Mouse (Mus musculus): ENCODE data around the gene Trh.

DNA sequence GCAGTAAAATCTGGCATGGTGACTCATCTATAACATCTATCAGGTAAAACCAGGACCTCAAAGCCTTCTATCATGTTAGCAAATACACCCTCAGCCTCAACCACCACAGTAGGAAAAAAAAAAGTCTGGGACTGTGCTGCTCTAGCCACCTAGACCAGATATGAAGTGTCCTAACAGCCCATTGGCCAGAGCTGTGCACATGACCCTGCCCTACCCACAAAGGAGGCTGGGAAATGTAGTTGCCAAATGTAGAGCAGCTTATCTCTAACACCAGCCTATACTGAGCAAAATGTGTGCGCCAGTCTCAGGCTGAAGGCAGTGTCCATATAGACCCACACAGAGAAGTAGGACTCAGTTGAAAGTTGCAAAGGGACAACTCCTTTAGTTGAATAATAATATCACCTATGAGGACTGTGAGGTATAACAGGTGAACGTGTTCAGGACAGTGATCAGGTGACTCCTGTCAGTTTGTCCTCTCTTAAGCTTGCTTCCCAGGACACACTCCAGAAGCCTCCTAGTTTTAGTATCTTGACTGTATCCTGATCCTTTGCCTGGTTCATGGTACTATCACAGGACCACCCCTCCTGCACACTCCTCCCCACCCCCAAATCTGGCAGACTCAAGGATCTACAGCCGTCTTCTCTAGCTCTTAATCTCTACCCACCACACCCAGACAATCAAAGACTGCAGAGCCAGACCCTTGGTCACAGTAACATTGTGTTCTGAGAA lies 3.1 kb downstream of the Trh start:
- TF ChIP-seq ZC3H11A (IDR thresholded peaks at IDR 0.05; ENCODE audit: borderline replicate concordance, low read depth, low read length) (no peak), MAFK (IDR thresholded peaks at IDR 0.05; ENCODE audit: insufficient read depth, low read depth, low read length) (no peak), CHD2 (IDR thresholded peaks at IDR 0.05; ENCODE audit: low read depth, low read length) (peak; percentile 52; the same call in 1 of the 2 replicates)

All from ES-E14 (cell line).